In the genomic region with DNA sequence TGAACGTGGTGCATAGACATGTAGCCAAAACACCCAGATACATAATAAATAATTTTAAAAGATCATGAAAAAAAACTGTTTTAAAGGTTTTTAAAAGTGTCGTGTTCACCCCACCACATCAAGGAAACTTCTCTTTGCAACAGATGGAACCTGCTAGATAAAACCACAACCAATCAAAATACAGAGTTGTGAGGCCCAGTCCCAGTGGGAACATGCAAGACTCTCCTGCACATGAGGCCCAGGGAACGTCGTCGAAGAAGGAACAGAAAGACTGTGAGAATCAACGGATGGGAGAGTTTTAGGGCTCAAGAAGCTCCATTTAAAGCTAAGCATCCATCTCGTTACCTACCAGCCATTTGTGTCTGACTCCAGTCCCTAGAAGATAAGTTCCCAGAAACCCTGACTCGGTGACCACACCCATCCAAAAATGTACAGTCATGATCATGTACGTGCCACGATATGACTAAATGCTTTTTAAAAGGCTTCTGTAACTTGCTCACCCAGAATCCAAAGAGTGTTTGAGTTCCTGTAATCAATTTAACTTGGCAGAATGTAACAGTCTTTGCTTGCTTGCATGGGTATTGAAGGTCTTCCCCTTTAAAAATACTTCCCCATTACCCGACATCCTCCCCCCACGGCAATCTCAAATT, we compare ENCODE assay signal across 27 mouse cellular contexts. TPM values are rescaled to one million over a fixed set of nuclear protein-coding genes. Genes with fewer than 3 reads are reported as not detected.
DNase-seq lines count a peak whose midpoint lies in the region; ATAC-seq and TF ChIP-seq lines count a peak whose summit lies in the region.
"Had no signal": no experiment of that assay in that cellular context is flagged by ENCODE, and none has a peak within 500 bp of the region (broad histone marks: within the 10 kb centered on the region; RNA-seq: fewer than 3 reads in every experiment).

No protein-coding gene starts in this region.

- peak; percentile 95 for TF ChIP-seq EP300 in liver, postnatal 0 days (IDR thresholded peaks at IDR 0.05; ENCODE audit: low read depth)

- H3K27ac ChIP-seq in liver, postnatal 0 days (ENCODE audit: low read depth), result peak overlapping the region; percentile 92
- no peak overlapping the region for H3K27ac ChIP-seq in hindbrain, embryonic 16.5 days (ENCODE audit: low read depth, low read length)
- H3K27ac ChIP-seq: limb, embryonic 12.5 days; lung, embryonic 15.5 days; macrophage; midbrain, embryonic 15.5 days had no signal

- DNase-seq in spleen, postnatal 10 days (ENCODE audit: low spot score in 2 of 2), result peak; percentile 47 to 56
- DNase-seq in spleen, postnatal 14 days (ENCODE audit: low spot score in 2 of 2), result no peak
- peak; percentile 48 for DNase-seq in c-Kit-negative CD71-positive TER-119-positive erythroid progenitor cells, embryonic 14.5 days (ENCODE audit: low read depth, low spot score)
- peak; percentile 65 for DNase-seq in liver
- DNase-seq in liver, postnatal 0 days, result peak; percentile 40
- DNase-seq in thymus, postnatal 14 days, result no peak
- DNase-seq: adrenal gland, adult 8-10 months; B cell, adult 2 months; cerebellum, adult 8-10 months; forebrain, postnatal 0 days; heart, postnatal 4 days; kidney, adult 11 months; spleen, adult 18-20 months had no signal

- no peak overlapping the region; the same call in 1 of the 2 replicates for H3K9ac ChIP-seq in liver, postnatal 0 days (replicated peaks)
- H3K9ac ChIP-seq in hindbrain, embryonic 16.5 days (ENCODE audit: low read depth, low read length), result no peak overlapping the region
- H3K9ac ChIP-seq: forebrain, postnatal 0 days; limb, embryonic 12.5 days; lung, embryonic 15.5 days; midbrain, embryonic 15.5 days had no signal

- H3K4me3 ChIP-seq in liver, postnatal 0 days (ENCODE audit: low read depth, low read length), result no peak overlapping the region
- no peak overlapping the region for H3K4me3 ChIP-seq in hindbrain, embryonic 16.5 days (ENCODE audit: low read length)
- H3K4me3 ChIP-seq: erythroblast, embryonic 14.5 days; limb, embryonic 12.5 days; lung, embryonic 15.5 days; midbrain, embryonic 15.5 days; myocyte had no signal

- peaks cover 13% of the 10 kb centered on the region for H3K4me1 ChIP-seq in liver, postnatal 0 days (ENCODE audit: insufficient read depth)
- H3K4me1 ChIP-seq in hindbrain, embryonic 16.5 days (ENCODE audit: control insufficient read depth, insufficient read depth, low read depth, low read length), result no peaks in the 10 kb centered on the region
- H3K4me1 ChIP-seq: lung, embryonic 15.5 days; midbrain, embryonic 15.5 days had no signal

- no peaks in the 10 kb centered on the region for H3K36me3 ChIP-seq in liver, postnatal 0 days (replicated peaks; ENCODE audit: insufficient read depth, low read length)
- H3K36me3 ChIP-seq in hindbrain, embryonic 16.5 days (ENCODE audit: control insufficient read depth, insufficient read depth, low read length), result no peaks in the 10 kb centered on the region
- H3K36me3 ChIP-seq: limb, embryonic 12.5 days; lung, embryonic 15.5 days; midbrain, embryonic 15.5 days had no signal

- H3K27me3 ChIP-seq in liver, postnatal 0 days (ENCODE audit: insufficient read depth, low read length), result no peaks in the 10 kb centered on the region
- H3K27me3 ChIP-seq in hindbrain, embryonic 16.5 days (replicated peaks; ENCODE audit: control insufficient read depth, insufficient read depth, low read length), result no peaks in the 10 kb centered on the region
- H3K27me3 ChIP-seq: limb, embryonic 12.5 days; lung, embryonic 15.5 days; midbrain, embryonic 15.5 days had no signal

- WGBS in liver, postnatal 0 days (ENCODE audit: insufficient replicate concordance), result 46% methylated on average over 12 of the region's 12 CpGs
- WGBS in hindbrain, embryonic 16.5 days, result 87% methylated on average over 12 of the region's 12 CpGs

- no peaks in the 10 kb centered on the region for H3K9me3 ChIP-seq in liver, postnatal 0 days (ENCODE audit: low read length)
- no peaks in the 10 kb centered on the region for H3K9me3 ChIP-seq in hindbrain, embryonic 16.5 days (ENCODE audit: control insufficient read depth, low read length)
- H3K9me3 ChIP-seq: limb, embryonic 12.5 days; lung, embryonic 15.5 days; midbrain, embryonic 15.5 days had no signal

- peak; percentile 94 for ATAC-seq in liver, postnatal 0 days
- ATAC-seq in hindbrain, embryonic 16.5 days, result no peak
- no peak for ATAC-seq in cerebellum, adult (ENCODE audit: insufficient number of reproducible peaks, low FRiP score, low TSS enrichment)
- ATAC-seq: forebrain, postnatal 0 days; midbrain, embryonic 15.5 days had no signal

- no peak for TF ChIP-seq CTCF in liver, postnatal 0 days (IDR thresholded peaks at IDR 0.05; ENCODE audit: low read depth)

- H3K4me2 ChIP-seq in liver, postnatal 0 days (ENCODE audit: low read depth, low read length), result peak overlapping the region; percentile 50
- H3K4me2 ChIP-seq in hindbrain, embryonic 16.5 days (ENCODE audit: low read length), result no peak overlapping the region
- H3K4me2 ChIP-seq: limb, embryonic 12.5 days; lung, embryonic 15.5 days; midbrain, embryonic 15.5 days had no signal

RNA-seq across cellular contexts. Expression of gene Prss54, which starts 16.1 kb away (rescaled TPM):
- polyA plus RNA-seq in liver, postnatal 0 days (2015; fragmentation: Nextera tagmentation; extraction: Ambion mirVana), result not detected in 2 replicates
- not detected in 2 replicates for polyA plus RNA-seq in hindbrain, embryonic 16.5 days (2015; fragmentation: Nextera tagmentation; extraction: Ambion mirVana)
- polyA plus RNA-seq: embryonic facial prominence, embryonic 11.5 days; erythroblast, embryonic 14.5 days; forebrain, postnatal 0 days; heart, embryonic 14.5 days; kidney, embryonic 16.5 days; large intestine, adult 2 months; limb, embryonic 12.5 days; lung, embryonic 15.5 days; macrophage; midbrain, embryonic 15.5 days; myocyte; neural tube, embryonic 14.5 days; stomach, embryonic 16.5 days had no signal

RNA-seq across cellular contexts. Expression of gene Gins3, which starts 41.0 kb away (rescaled TPM):
- 3.9 and 5.1 TPM in 2 replicates for polyA plus RNA-seq in liver, postnatal 0 days (2015; fragmentation: Nextera tagmentation; extraction: Ambion mirVana)
- polyA plus RNA-seq in hindbrain, embryonic 16.5 days (2015; fragmentation: Nextera tagmentation; extraction: Ambion mirVana), result 7.5 and 7.7 TPM in 2 replicates

RNA-seq across cellular contexts. Expression of gene Ccdc113, which starts 58.4 kb away (rescaled TPM):
- polyA plus RNA-seq in liver, postnatal 0 days (2015; fragmentation: Nextera tagmentation; extraction: Ambion mirVana), result not detected in 2 replicates
- 2.4 and 3.4 TPM in 2 replicates for polyA plus RNA-seq in hindbrain, embryonic 16.5 days (2015; fragmentation: Nextera tagmentation; extraction: Ambion mirVana)
- polyA plus RNA-seq: embryonic facial prominence, embryonic 11.5 days; erythroblast, embryonic 14.5 days; large intestine, adult 2 months; limb, embryonic 12.5 days; macrophage; myocyte had no signal

Comparison
In these comparisons a context has a peak if more than half of its experiments do, and no peak if none do; other contexts are left out.
1. DNase-seq: peak in spleen, postnatal 10 days (2 of 2), c-Kit-negative CD71-positive TER-119-positive erythroid progenitor cells, embryonic 14.5 days (single experiment), liver (single experiment) and liver, postnatal 0 days (single experiment); none in spleen, postnatal 14 days (0 of 2) and thymus, postnatal 14 days (single experiment).